ENCODE assay signal across 27 mouse cellular contexts in the genomic region with DNA sequence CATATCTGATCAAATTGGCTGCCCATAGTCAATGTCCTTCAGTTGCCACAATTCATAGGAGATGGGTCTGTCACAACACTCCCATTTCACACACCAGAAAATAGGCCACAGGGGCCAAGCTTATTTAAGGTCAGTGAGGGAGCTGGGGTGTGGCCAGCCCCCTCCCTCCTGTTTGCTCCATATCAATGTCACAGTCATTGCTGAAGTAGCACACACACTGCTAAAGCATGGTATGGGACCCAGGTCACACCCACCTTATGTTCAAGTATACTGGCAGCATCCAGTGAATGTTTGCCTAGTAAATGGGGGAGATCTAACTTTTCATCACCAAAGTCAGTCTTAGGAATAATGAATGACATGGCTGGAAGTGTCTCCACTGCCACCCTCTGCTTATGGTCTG. TPM values are rescaled to one million over a fixed set of nuclear protein-coding genes. Genes with fewer than 3 reads are reported as not detected.
"Had no signal": no experiment of that assay in that cellular context is flagged by ENCODE, and none has a peak within 500 bp of the region (broad histone marks: within the 10 kb centered on the region; RNA-seq: fewer than 3 reads in every experiment).

No protein-coding gene starts in this region.

- H3K27ac ChIP-seq: heart, embryonic 10.5 days; hindbrain, embryonic 10.5 days; hindbrain, embryonic 12.5 days; hindbrain, embryonic 14.5 days; intestine, embryonic 15.5 days; layer of hippocampus, adult 2 months; left cerebral cortex, adult 2 months; limb, embryonic 10.5 days; limb, embryonic 12.5 days; liver, embryonic 13.5 days; liver, embryonic 15.5 days had no signal

- H3K4me3 ChIP-seq: heart, embryonic 10.5 days; heart, embryonic 12.5 days; hindbrain, embryonic 10.5 days; hindbrain, embryonic 12.5 days; intestine, embryonic 15.5 days; layer of hippocampus, adult 2 months; left cerebral cortex, adult 2 months; limb, embryonic 10.5 days; limb, embryonic 12.5 days; liver, embryonic 13.5 days; liver, embryonic 15.5 days had no signal

- DNase-seq: heart, postnatal 10 days; heart, postnatal 4 days; kidney, adult 18-20 months; kidney, adult 8-10 months; kidney, postnatal 10 days; kidney, postnatal 25 days; kidney, postnatal 4 days; liver; liver, embryonic 13.5 days had no signal

RNA-seq across cellular contexts. Expression of a gene that starts 33.6 kb away (rescaled TPM):
- total RNA-seq: granulocyte monocyte progenitor cell, adult 5-6 weeks; heart, adult 8-10 months; heart, postnatal 10 days had no signal

RNA-seq across cellular contexts. Expression of a gene that starts 42.2 kb away (rescaled TPM):
- total RNA-seq: granulocyte monocyte progenitor cell, adult 5-6 weeks; heart, adult 8-10 months; heart, postnatal 10 days; heart, postnatal 25 days; heart, postnatal 4 days had no signal

RNA-seq across cellular contexts. Expression of a gene that starts 45.7 kb away (rescaled TPM):
- total RNA-seq: granulocyte monocyte progenitor cell, adult 5-6 weeks; heart, adult 8-10 months; heart, postnatal 10 days; heart, postnatal 25 days; heart, postnatal 4 days; layer of hippocampus, adult 2 months; layer of hippocampus, postnatal 10 days; layer of hippocampus, postnatal 25 days; left cerebral cortex, adult 2 months; left cerebral cortex, postnatal 14 days; left cerebral cortex, postnatal 36 days had no signal
